Mouse (Mus musculus): Measurements from ENCODE around the gene Gm21761.
"Not testable (repeated sequence)": the region's sequence is repeated elsewhere in the genome, so short reads cannot be mapped to it uniquely, and the experiment has no call there.

DNA sequence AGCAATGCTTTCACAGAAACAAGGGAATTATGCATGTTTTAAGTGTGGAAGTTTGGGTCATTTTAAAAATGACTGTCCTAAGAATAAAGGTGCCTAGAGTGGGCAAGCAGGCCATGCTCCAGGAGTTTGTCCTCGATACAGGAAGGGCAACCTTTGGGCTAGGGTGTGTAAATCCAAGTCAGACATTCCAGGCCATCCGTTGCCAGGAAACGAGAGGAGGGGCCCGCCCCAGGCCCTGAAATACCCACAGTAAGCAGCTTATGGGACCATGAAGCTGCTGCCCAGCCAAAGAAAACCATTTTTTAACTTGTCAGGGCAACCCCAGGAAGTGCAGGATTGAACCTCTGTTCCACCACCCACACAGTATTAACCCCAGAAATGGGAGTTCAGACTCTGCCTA is 42.2 kb downstream of the Gm21761 start:
- not testable (repeated sequence) for TF ChIP-seq POLR2A (IDR thresholded peaks at IDR 0.05; ENCODE audit: low read depth, low read length); CTCF (IDR thresholded peaks at IDR 0.05; ENCODE audit: extremely low read depth, insufficient read depth, insufficient read length, insufficient replicate concordance)

All from spleen, adult 2 months (tissue).